Comparison of ENCODE assay signal across 11 mouse cellular contexts in genomic region chr17:29498028-29498427, GRCm38 (mm10). TPM values are rescaled to one million over a fixed set of nuclear protein-coding genes. Genes with fewer than 3 reads are reported as not detected.
DNase-seq lines count a peak whose midpoint lies in the region; ATAC-seq lines count a peak whose summit lies in the region.
"Had no signal": no experiment of that assay in that cellular context is flagged by ENCODE, and none has a peak within 500 bp of the region (broad histone marks: within the 10 kb centered on the region; RNA-seq: fewer than 3 reads in every experiment).

No protein-coding gene starts in this region.

- no peaks in the 10 kb centered on the region for H3K27me3 ChIP-seq in neural tube, embryonic 15.5 days (replicated peaks)
- H3K27me3 ChIP-seq: stomach, embryonic 15.5 days had no signal

- H3K9me3 ChIP-seq in neural tube, embryonic 15.5 days (replicated peaks): no peaks in the 10 kb centered on the region
- H3K9me3 ChIP-seq: stomach, embryonic 15.5 days had no signal

- no peak overlapping the region for H3K27ac ChIP-seq in neural tube, embryonic 15.5 days (replicated peaks)
- H3K27ac ChIP-seq: stomach, embryonic 15.5 days had no signal

- H3K4me2 ChIP-seq in neural tube, embryonic 15.5 days: no peak overlapping the region
- H3K4me2 ChIP-seq: stomach, embryonic 15.5 days had no signal

- peaks cover 7% of the 10 kb centered on the region; the same call in 1 of the 2 replicates for H3K36me3 ChIP-seq in neural tube, embryonic 15.5 days

- 62% methylated on average over 4 of the region's 4 CpGs for WGBS in neural tube, embryonic 15.5 days

- H3K4me1 ChIP-seq in neural tube, embryonic 15.5 days: peaks cover 13% of the 10 kb centered on the region

- peak; percentile 77 to 82 for ATAC-seq in hematopoietic stem cell, adult 5-6 weeks (replicated peaks in 1 of 2; ENCODE audit: insufficient read depth in 1 of 2, low FRiP score in 2 of 2, low TSS enrichment in 1 of 2, low read depth in 1 of 2, poor library complexity in 2 of 2, severe bottlenecking in 2 of 2)
- no peak for ATAC-seq in neural tube, embryonic 15.5 days (ENCODE audit: low FRiP score)
- ATAC-seq: activated CD4-positive, CD25-positive, alpha-beta regulatory T cell, adult 4 months had no signal

- no peak overlapping the region for H3K4me3 ChIP-seq in neural tube, embryonic 15.5 days (replicated peaks)
- H3K4me3 ChIP-seq: stomach, embryonic 15.5 days had no signal

- DNase-seq in cerebellum, postnatal 10 days: peak; percentile 16
- no peak for DNase-seq in cerebellum, adult 8-10 months
- peak; percentile 26 for DNase-seq in ovary, postnatal 36 days (ENCODE audit: low spot score)
- no peak for DNase-seq in ovary, postnatal 10 days (ENCODE audit: low spot score)
- peak; percentile 36 for DNase-seq in skeletal muscle tissue, adult 2 months (ENCODE audit: low read depth, low spot score)
- no peak for DNase-seq in thymus, postnatal 0 days (ENCODE audit: low spot score)

- H3K9ac ChIP-seq in neural tube, embryonic 15.5 days (replicated peaks): no peak overlapping the region
- H3K9ac ChIP-seq: stomach, embryonic 15.5 days had no signal

RNA-seq across cellular contexts. Expression of gene Pim1, which starts 7.5 kb away (rescaled TPM):
- total RNA-seq in hematopoietic stem cell, adult 5-6 weeks (2017): 426 and 588 TPM in 2 replicates
- polyA plus RNA-seq in neural tube, embryonic 15.5 days (2015; fragmentation: Nextera tagmentation; extraction: Ambion mirVana): 9.0 and 15.8 TPM in 2 replicates
- polyA plus RNA-seq in thymus, postnatal 0 days (2015; fragmentation: Nextera tagmentation; extraction: Ambion mirVana): 78.6 and 81.4 TPM in 2 replicates

RNA-seq across cellular contexts. Expression of gene Gm17657, which starts 51.4 kb away (rescaled TPM):
- 0.31 TPM in 1 of 2 replicates, not detected in the other for total RNA-seq in hematopoietic stem cell, adult 5-6 weeks (2017)
- not detected in 2 replicates for polyA plus RNA-seq in neural tube, embryonic 15.5 days (2015; fragmentation: Nextera tagmentation; extraction: Ambion mirVana)
- polyA plus RNA-seq in thymus, postnatal 0 days (2015; fragmentation: Nextera tagmentation; extraction: Ambion mirVana): not detected in 2 replicates
- polyA plus RNA-seq: heart, embryonic 14.5 days; stomach, embryonic 15.5 days had no signal

RNA-seq across cellular contexts. Expression of gene Tbc1d22b, which starts 51.6 kb away (rescaled TPM):
- total RNA-seq in hematopoietic stem cell, adult 5-6 weeks (2017): 5.8 and 7.8 TPM in 2 replicates
- 25.7 and 29.4 TPM in 2 replicates for polyA plus RNA-seq in neural tube, embryonic 15.5 days (2015; fragmentation: Nextera tagmentation; extraction: Ambion mirVana)
- polyA plus RNA-seq in thymus, postnatal 0 days (2015; fragmentation: Nextera tagmentation; extraction: Ambion mirVana): 10.7 and 13.8 TPM in 2 replicates

RNA-seq across cellular contexts. Expression of gene Tmem217, which starts 54.2 kb away (rescaled TPM):
- total RNA-seq in hematopoietic stem cell, adult 5-6 weeks (2017): not detected in 2 replicates
- 1.2 and 1.5 TPM in 2 replicates for polyA plus RNA-seq in neural tube, embryonic 15.5 days (2015; fragmentation: Nextera tagmentation; extraction: Ambion mirVana)
- 0.62 and 1.2 TPM in 2 replicates for polyA plus RNA-seq in thymus, postnatal 0 days (2015; fragmentation: Nextera tagmentation; extraction: Ambion mirVana)

Comparison
In these comparisons a context has a peak if more than half of its experiments do, and no peak if none do; other contexts are left out.
1. DNase-seq: peak in cerebellum, postnatal 10 days (2 of 2), ovary, postnatal 36 days (single experiment) and skeletal muscle tissue, adult 2 months (single experiment); none in cerebellum, adult 8-10 months (single experiment), ovary, postnatal 10 days (single experiment) and thymus, postnatal 0 days (single experiment).